Mouse (Mus musculus): Measurements from ENCODE around the gene Ofcc1.

DNA sequence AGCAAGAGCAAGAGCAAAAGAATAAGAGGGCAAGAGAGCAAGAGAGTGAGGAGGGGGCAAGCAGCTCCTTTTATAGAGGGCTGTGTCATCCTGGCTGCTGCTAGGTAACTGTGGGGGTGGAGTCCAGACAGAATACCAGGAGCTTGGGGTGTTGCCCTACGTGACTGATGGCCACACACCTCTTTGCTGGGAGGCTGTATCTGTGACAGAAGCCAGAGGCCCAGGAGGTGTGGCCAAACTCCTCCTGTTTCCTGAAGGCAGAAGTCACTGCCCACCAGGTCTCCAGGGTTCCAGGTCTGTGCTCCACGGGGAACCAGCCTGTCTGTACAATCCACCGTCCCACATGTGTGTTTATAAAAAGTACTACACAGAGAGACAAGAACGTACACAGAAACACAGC is 558 bp downstream of the Ofcc1 start:
- no peak for TF ChIP-seq CTCF (IDR thresholded peaks at IDR 0.05; ENCODE audit: low read depth)
- no peak for TF ChIP-seq EP300 (optimal IDR thresholded peaks at IDR 0.05)
